Mouse (Mus musculus) embryonic fibroblast, embryonic 13.5 days (primary cell): ENCODE measurements around the gene Zscan20.
"Not testable (repeated sequence)": the region's sequence is repeated elsewhere in the genome, so short reads cannot be mapped to it uniquely, and the experiment has no call there.

ENCODE experiments used
- CTCF ChIP-seq: IDR thresholded peaks from 2 replicates; pipeline ENCODE4 v1.5.1; 2011; ENCODE audit warnings: mild to moderate bottlenecking, control low read depth, low read length, moderate library complexity, borderline replicate concordance; ENCODE audit not compliant: insufficient read depth
- POLR2A ChIP-seq: IDR thresholded peaks from 2 replicates; pipeline ENCODE4 v1.6.1; 2011; ENCODE audit warnings: low read depth, mild to moderate bottlenecking, control low read depth, low read length, moderate library complexity

DNA sequence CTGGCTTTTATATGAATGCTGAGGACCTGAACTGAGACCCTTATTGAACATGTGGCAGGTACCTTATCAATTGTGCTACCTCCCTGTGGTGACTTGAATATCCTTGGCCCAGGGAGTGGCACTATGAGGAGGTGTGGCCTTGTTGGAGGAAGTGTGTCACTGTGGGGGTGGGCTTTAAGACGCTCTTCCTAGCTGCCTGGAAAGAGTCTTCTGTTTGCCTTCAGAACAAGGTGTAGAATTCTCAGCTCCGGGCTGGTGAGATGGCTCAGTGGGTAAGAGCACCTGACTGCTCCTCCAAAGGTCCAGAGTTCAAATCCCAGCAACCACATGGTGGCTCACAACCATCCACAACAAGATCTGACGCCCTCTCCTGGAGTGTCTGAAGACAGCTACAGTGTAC, 1.8 kb upstream of the Zscan20 start:
- TF ChIP-seq POLR2A, CTCF: not testable (repeated sequence)
